Mouse (Mus musculus) stomach, embryonic 14.5 days (tissue): ENCODE results near the gene Arrb1. TPM values are rescaled to one million over a fixed set of nuclear protein-coding genes. Genes with fewer than 3 reads are reported as not detected.

Experiments used
- ATAC-seq: fragments of 200-750 bp; cut with Nextera tagmentation; 2 replicates; pipeline ENCODE4 v1.8.0; 2017; ENCODE audit warnings: low read depth, moderate TSS enrichment; ENCODE audit not compliant: insufficient number of reproducible peaks, insufficient read depth, low FRiP score
- H3K27ac ChIP-seq: fragments of 300-500 bp; sonication (generic); 2 replicates; pipeline ENCODE4 v1.5.1; 2014; ENCODE audit warnings: mild to moderate bottlenecking, low read length, moderate library complexity, mixed read lengths
- H3K27me3 ChIP-seq: fragments of 300-500 bp; sonication (generic); 2 replicates; pipeline ENCODE4 v1.6.1; 2014; ENCODE audit warnings: low read length, control low read depth, mixed read lengths; ENCODE audit not compliant: control insufficient read depth, insufficient read depth
- H3K36me3 ChIP-seq: fragments of 300-500 bp; sonication (generic); 2 replicates; pipeline ENCODE4 v1.6.1; 2014; ENCODE audit warnings: mild to moderate bottlenecking, control low read depth, low read length, moderate library complexity, mixed read lengths; ENCODE audit not compliant: control insufficient read depth, insufficient read depth
- H3K4me1 ChIP-seq: fragments of 300-500 bp; sonication (generic); 2 replicates; pipeline ENCODE4 v1.6.1; 2014; ENCODE audit warnings: low read length, control low read depth, mixed read lengths; ENCODE audit not compliant: control insufficient read depth, insufficient read depth
- H3K4me2 ChIP-seq: fragments of 300-500 bp; sonication (generic); replicated peaks from 2 replicates; pipeline ENCODE4 v1.6.1; 2014; ENCODE audit warnings: low read depth, low read length, control low read depth
- H3K4me3 ChIP-seq: fragments of 300-500 bp; sonication (generic); 2 replicates; pipeline ENCODE4 v1.5.1; 2014; ENCODE audit warnings: low read depth, low read length, control low read depth
- H3K9ac ChIP-seq: fragments of 300-500 bp; sonication (generic); replicated peaks from 2 replicates; pipeline ENCODE4 v1.6.1; 2014; ENCODE audit warnings: low read depth, mild to moderate bottlenecking, control low read depth, low read length, moderate library complexity, mixed read lengths
- H3K9me3 ChIP-seq: fragments of 300-500 bp; sonication (generic); 2 replicates; pipeline ENCODE4 v1.6.1; 2016; ENCODE audit warnings: low read depth, low read length, control low read depth; ENCODE audit not compliant: control insufficient read depth
- WGBS: fragments of 180-500 bp; shearing (Covaris S2); extraction: QIAGEN DNeasy Blood & Tissue Kit; methylation state at CpG from one replicate; pipeline ENCODE4 v1.1.7; 2014; 5-methylcytosine and 5-hydroxymethylcytosine counted together
- polyA plus RNA-seq: library from polyadenylated mRNA; unstranded; fragments of >200 nt; fragmentation: Nextera tagmentation; extraction: Ambion mirVana; gene quantifications from 2 replicates; pipeline ENCODE4 v1.2.1, GENCODE M21; 2014

The Arrb1 gene
- polyA plus RNA-seq, 1 experiment from 2014 or later = 5.4 TPM

GRCm38 (mm10) chr7:99618264-99618663, 83.0 kb downstream of the Arrb1 start:
- Histone ChIP-seq H3K4me3 (no peak overlapping the region), H3K4me2 (no peak overlapping the region), H3K9ac (no peak overlapping the region), H3K27ac (no peak overlapping the region), H3K27me3 (no peaks in the 10 kb centered on the region), H3K36me3 (no peaks in the 10 kb centered on the region), H3K4me1 (no peaks in the 10 kb centered on the region), H3K9me3 (no peaks in the 10 kb centered on the region)
- 80% methylated on average over 2 of the region's 2 CpGs for WGBS
- ATAC-seq = no peak

- Histone ChIP-seq H3K9ac (no peak overlapping the region), H3K9me3 (no peaks in the 10 kb centered on the region), H3K36me3 (no peaks in the 10 kb centered on the region), H3K4me3 (no peak overlapping the region), H3K4me1 (no peaks in the 10 kb centered on the region), H3K27ac (no peak overlapping the region), H3K27me3 (no peaks in the 10 kb centered on the region), H3K4me2 (no peak overlapping the region)
- WGBS = 13% methylated on average over 3 of the region's 3 CpGs
- no peak for ATAC-seq
These were observed 83.6 kb downstream of the Arrb1 start for GRCm38 (mm10) chr7:99618860-99619259.

GRCm38 (mm10) chr7:99625722-99626375, 90.6 kb downstream of the Arrb1 start:
- ATAC-seq = peak; percentile 79
- Histone ChIP-seq H3K27me3 (peaks cover 37% of the 10 kb centered on the region; the same call in 1 of the 2 replicates), H3K4me1 (peaks cover 11% of the 10 kb centered on the region; the same call in 1 of the 2 replicates), H3K4me3 (peak overlapping the region; percentile 46), H3K9me3 (no peaks in the 10 kb centered on the region), H3K27ac (no peak overlapping the region), H3K36me3 (no peaks in the 10 kb centered on the region), H3K4me2 (peak overlapping the region; percentile 100), H3K9ac (no peak overlapping the region)
- under 1% methylated on average over 76 of the region's 81 CpGs for WGBS

GRCm38 (mm10) chr7:99626376-99627270, 91.4 kb downstream of the Arrb1 start, which contains the start of gene Tpbgl:
Gene Tpbgl, minus strand, starts transcription at chr7:99627103.
- H3K36me3 ChIP-seq = no peaks in the 10 kb centered on the region
- under 1% methylated on average over 83 of the region's 83 CpGs for WGBS
- H3K9me3 ChIP-seq = no peaks in the 10 kb centered on the region
- no peak within 1 kb of the TSS for H3K27ac ChIP-seq
- peak; percentile 53; the same call in 1 of the 2 replicates for ATAC-seq
- peaks cover 11% of the 10 kb centered on the region; the same call in 1 of the 2 replicates for H3K4me1 ChIP-seq
- H3K27me3 ChIP-seq = peaks cover 37% of the 10 kb centered on the region; the same call in 1 of the 2 replicates
- H3K4me3 ChIP-seq = peak within 1 kb of the TSS; percentile 46
- no peak within 1 kb of the TSS; the same call in 1 of the 2 replicates for H3K9ac ChIP-seq
- H3K4me2 ChIP-seq = peak within 1 kb of the TSS; percentile 100

GRCm38 (mm10) chr7:99627366-99627765, 92.1 kb downstream of the Arrb1 start:
- Histone ChIP-seq H3K4me2 (peak overlapping the region; percentile 100), H3K27me3 (peaks cover 37% of the 10 kb centered on the region; the same call in 1 of the 2 replicates), H3K9me3 (no peaks in the 10 kb centered on the region), H3K36me3 (no peaks in the 10 kb centered on the region), H3K4me3 (no peak overlapping the region; the same call in 1 of the 2 replicates), H3K4me1 (peaks cover 11% of the 10 kb centered on the region; the same call in 1 of the 2 replicates), H3K9ac (no peak overlapping the region), H3K27ac (no peak overlapping the region)
- no peak for ATAC-seq
- WGBS = 4% methylated on average over 7 of the region's 7 CpGs

- 9% methylated on average over 6 of the region's 6 CpGs for WGBS
- no peak overlapping the region for H3K4me3 ChIP-seq
- H3K27me3 ChIP-seq = peaks cover 11% of the 10 kb centered on the region; the same call in 1 of the 2 replicates
- H3K36me3 ChIP-seq = no peaks in the 10 kb centered on the region
- no peaks in the 10 kb centered on the region for H3K9me3 ChIP-seq
- H3K4me2 ChIP-seq = no peak overlapping the region
- H3K9ac ChIP-seq = no peak overlapping the region
- peaks cover 2% of the 10 kb centered on the region; the same call in 1 of the 2 replicates for H3K4me1 ChIP-seq
- no peak for ATAC-seq
- H3K27ac ChIP-seq = no peak overlapping the region
These were observed 97.0 kb downstream of the Arrb1 start for GRCm38 (mm10) chr7:99632286-99632685.

- Histone ChIP-seq H3K9ac (no peak overlapping the region), H3K27me3 (no peaks in the 10 kb centered on the region), H3K9me3 (no peaks in the 10 kb centered on the region), H3K4me3 (no peak overlapping the region), H3K4me2 (no peak overlapping the region), H3K36me3 (no peaks in the 10 kb centered on the region), H3K4me1 (no peaks in the 10 kb centered on the region), H3K27ac (no peak overlapping the region)
- no peak for ATAC-seq
- WGBS = 71% methylated on average over 8 of the region's 8 CpGs
These were observed 98.8 kb downstream of the Arrb1 start for GRCm38 (mm10) chr7:99633966-99634665.

GRCm38 (mm10) chr7:99641245-99641644, 106.0 kb downstream of the Arrb1 start:
- H3K9ac ChIP-seq = no peak overlapping the region
- H3K36me3 ChIP-seq = no peaks in the 10 kb centered on the region
- H3K9me3 ChIP-seq = no peaks in the 10 kb centered on the region
- H3K4me1 ChIP-seq = no peaks in the 10 kb centered on the region
- WGBS = 46% methylated on average over 4 of the region's 4 CpGs
- no peak overlapping the region for H3K4me3 ChIP-seq
- no peak overlapping the region for H3K27ac ChIP-seq
- H3K27me3 ChIP-seq = no peaks in the 10 kb centered on the region
- ATAC-seq = 0 out of 2 replicates have a peak, but pooled peaks have one; percentile 18
- H3K4me2 ChIP-seq = no peak overlapping the region
